Mouse (Mus musculus) kidney, postnatal 10 days (tissue): ENCODE measurements around the gene Rufy4.

Experiments used
- DNase-seq: peaks from one replicate; pipeline ENCODE4 v3.0.0; 2021; ENCODE audit warnings: mixed read lengths

Gene Rufy4

DNA sequence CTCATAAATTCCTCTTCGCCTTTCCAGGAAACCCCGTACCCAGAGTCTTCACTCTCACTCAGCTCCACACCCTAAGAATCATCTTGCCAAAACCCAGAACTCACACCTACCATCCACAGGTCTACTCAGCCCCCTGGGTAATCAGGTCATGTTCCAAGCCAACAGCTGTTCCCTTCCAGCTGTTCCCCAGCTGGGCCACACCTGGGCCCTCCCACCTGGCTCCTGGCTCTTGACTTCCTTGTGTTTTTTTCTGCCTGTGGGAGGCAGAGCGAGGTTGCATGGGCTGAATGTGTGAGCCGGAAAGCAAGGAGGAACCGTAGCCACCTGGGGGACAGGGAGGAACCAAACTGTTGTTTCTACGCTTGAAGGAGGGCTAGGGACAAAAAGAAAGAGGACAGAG, 19.1 kb upstream of the Rufy4 start:
- no peak for DNase-seq

DNA sequence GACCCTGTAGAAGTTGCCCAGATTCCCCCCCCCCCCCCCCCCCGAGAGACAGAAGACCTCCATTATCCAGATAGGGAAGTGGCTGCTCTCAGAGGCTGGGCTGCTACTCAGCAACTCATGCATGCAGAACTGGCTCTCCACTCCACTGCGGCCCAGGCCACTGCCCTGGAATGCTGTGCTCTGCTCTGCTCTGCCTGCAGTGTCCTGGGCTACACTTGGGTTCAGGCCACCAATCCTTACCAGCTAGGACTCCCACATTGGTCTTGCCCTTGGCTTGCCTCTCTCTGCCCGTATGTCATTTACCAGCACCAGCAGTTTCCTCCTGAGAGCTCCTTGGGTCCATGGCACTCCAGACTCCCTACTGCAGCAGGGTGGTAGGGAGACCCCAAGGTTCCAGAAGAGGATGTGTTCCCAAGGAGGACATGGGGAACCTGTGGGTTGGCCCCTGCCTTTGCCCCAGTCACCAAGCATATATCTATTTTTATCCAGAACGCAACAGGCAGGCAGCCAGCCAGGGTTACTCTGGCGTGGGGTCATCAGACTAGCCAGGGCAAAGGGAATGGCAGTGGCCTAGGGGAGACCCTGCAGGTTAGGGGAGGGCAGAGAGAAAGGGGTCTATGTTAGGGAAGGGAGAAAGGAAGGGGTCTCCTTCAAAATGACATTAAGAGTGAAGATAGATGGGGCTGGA, 17.3 kb upstream of the Rufy4 start:
- DNase-seq: no peak

DNA sequence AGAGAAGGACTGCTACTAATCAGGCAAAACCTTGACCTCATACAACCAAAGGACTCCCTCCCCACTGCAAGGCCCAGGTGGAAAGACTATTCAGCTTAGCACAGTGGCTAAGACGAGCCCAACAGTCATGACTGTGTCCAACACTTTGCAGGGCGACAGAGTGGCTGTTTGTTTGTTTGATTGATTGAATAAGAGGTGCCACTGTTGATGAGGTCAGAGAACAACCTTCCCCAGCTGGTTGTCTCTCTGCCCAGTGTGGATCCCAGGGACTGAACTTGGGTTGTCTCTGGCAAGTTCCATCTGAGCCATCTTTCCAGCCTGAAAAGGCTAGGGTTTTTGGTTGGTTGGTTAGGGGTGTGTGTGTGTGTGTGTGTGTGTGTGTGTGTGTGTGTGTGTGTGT, 15.7 kb upstream of the Rufy4 start:
- no peak for DNase-seq

DNA sequence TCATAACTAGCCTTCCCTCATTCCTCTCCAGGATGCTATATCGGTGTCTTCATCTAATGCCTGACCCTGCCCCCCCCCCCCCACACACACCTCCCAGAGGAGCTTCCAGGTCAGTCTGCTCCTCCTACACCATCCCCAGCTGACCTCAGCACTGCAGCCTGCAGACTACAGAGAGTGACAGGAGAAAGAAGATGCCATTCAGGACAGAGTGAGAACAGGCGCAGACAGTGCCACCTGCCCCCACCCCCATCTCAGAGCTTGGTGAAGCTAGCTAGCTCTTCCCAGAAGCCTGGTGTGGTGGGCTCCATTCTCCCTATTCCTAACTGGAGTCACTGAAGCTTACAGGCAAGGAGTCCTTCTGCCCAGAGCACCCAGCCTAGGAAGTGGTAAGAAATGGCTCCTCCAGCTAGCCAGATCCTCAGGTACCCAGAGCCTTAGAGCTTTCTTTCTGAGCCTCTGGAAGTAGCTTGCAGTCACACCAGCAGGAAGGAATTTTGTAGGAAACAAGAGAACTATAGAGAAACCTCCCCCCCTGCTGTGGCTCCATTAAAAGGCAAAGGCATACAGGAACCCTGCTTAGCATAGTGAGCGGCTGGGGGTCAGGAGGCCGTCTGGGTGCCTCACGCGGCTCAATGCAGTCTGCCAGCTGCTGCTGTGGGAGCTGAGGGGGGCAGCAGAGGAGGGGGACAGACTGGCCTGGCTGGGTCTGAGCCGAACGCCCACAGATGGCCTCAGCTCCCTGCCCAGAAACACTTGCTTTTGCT, 14.2 kb upstream of the Rufy4 start:
- peak; percentile 63 for DNase-seq

DNA sequence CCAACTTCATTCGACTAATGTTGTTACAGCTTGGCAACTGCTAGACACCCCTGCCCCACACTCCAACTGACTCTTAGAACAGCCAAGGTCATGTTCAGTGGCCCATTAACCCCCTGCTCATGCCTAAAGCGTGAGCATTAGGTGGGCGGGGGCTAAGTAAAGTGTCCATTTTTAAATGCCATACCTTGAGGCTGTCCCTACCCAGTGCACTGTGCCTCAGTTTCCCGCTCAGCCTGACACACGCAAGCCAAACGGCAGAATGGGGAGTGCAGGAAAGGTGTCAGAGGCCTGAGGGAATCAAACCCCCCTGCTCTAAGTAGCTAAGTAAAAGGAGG, 13.7 kb upstream of the Rufy4 start:
- no peak for DNase-seq

- no peak for DNase-seq
These were observed 12.3 kb upstream of the Rufy4 start for GRCm38 (mm10) chr1:74113071-74113470.

DNA sequence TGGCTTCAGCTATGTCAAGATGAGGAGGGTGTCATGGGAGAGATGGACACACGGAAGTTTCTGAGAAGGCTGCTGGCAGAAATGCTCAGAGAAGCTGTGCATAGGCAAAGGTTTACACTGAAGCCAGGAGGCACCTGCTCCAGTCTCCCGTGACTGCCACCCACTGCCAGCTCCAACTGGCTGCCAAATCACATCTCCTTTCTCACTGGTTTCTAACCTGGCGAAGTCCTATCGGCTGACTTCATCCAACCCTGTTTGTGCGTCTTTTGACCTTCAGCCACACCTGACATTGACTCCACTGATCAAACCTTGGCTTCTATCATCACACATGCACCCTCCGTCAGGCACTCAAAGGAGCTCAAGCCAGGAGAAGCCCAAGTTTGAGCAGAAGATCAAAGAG, 7.5 kb upstream of the Rufy4 start:
- DNase-seq: no peak

- peak; percentile 51 for DNase-seq
These were observed 6.2 kb upstream of the Rufy4 start for GRCm38 (mm10) chr1:74119115-74119514.

- no peak for DNase-seq
These were observed 4.2 kb upstream of the Rufy4 start for GRCm38 (mm10) chr1:74121138-74121537.

GRCm38 (mm10) chr1:74121821-74122576, 3.3 kb upstream of the Rufy4 start:
- DNase-seq: peak; percentile 86

GRCm38 (mm10) chr1:74123215-74123614, 2.1 kb upstream of the Rufy4 start:
- peak; percentile 30 for DNase-seq

GRCm38 (mm10) chr1:74124021-74124981, 1.0 kb upstream of the Rufy4 start, which contains the start of gene Tns1:
Gene Tns1 (minus strand): TSS chr1:74124449.
- DNase-seq: peak; percentile 82

DNA sequence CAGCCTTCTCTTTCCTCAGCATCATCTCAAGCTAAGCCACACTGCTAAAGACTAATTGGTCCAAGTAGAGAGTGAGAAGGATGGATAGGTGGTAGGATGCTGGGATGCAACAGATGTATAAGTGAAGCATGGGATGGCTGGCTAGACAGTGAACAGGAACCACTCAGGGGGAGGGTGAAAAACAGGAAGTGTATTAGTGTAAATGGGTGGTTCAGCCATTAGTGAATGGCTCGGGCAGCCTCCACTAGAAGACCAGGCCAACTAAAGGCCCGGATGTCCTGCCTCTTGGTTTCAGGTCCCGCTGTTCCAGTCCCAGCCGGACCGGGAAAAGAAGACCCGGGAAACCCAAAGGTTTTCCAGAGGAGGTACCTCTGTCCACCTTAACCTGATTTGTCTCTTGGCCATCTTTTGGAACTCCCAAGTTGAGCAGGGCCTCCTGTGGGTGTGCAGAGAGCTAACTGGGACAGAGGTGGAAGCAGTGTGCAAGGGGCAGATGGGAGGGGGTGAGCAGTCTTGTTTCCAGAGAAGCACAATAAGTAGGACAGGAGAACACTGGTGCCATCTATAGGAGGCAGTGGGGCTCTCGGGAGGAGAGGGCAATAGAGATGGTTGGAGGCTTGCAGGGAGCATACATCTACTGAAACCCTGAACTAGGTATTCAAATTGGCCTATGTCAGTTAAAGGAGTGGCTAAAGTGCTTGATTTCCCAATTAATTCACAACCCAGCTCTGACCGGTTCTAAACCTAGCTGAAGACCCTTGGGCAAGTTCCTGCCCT, 5.7 kb downstream of the Rufy4 start:
- DNase-seq: no peak

DNA sequence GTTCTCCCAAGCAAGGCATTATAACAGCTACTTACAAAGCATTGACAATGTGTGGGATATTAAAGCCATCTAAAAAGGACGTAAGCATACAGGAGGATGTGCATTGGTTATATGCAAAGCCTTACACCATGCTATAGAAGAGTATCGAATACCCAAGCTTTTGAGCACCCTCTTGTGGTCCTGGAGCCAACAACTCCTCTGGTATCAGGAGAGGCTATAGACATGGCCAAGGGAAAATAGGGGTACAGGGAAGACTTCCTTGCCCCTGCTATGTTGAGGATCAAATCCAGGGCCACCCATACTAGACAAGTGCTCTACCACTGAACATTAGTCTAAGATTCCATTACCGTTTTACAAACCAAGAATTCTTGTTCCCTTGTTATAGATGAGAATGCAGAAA, 6.7 kb downstream of the Rufy4 start:
- DNase-seq: no peak

- no peak for DNase-seq
These were observed 8.6 kb downstream of the Rufy4 start for GRCm38 (mm10) chr1:74133954-74134353.

- no peak for DNase-seq
These were observed 10.1 kb downstream of the Rufy4 start for GRCm38 (mm10) chr1:74135326-74135950.

- DNase-seq: no peak
These were observed 14.1 kb downstream of the Rufy4 start for GRCm38 (mm10) chr1:74139415-74139814.

- no peak for DNase-seq
These were observed 16.4 kb downstream of the Rufy4 start for GRCm38 (mm10) chr1:74141781-74142180.

DNA sequence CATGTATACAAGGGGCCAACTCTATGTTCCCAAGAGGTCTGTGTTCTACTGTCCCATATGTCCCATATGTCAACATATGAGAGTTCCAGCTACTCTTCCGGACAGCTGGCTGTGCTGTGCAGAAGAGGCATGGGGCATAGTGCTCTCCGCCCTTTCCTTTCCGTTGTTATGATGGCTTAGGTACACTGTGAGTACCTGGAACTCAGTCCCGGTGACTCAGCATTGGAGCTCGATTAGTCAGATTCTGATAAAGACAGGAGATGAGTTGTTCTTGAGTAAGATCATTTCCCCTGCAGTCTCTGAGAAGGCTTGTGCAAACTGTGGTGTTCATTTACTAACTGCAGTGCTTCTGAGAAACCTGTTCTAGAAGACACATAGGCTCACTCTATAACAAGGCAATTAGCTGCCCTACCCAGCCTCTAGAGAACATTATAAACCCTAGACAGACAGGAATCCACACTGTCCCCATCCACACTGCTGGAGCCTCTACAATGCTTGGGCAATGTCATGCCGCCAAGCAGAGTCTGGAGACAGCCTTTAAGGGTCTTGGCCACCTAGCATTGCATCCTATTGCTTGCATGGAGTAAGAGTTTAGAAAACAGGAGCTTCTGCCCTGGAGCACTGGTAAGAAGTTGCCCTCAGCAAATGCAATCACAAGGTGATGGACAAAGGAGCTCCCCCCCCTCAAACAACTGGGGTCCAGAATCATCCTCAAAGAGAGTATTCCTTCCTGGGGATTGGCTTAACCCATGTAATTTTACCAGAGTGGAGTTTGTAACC, 24.0 kb downstream of the Rufy4 start:
- DNase-seq: no peak

GRCm38 (mm10) chr1:74150101-74150500, 24.8 kb downstream of the Rufy4 start:
- DNase-seq: no peak

DNA sequence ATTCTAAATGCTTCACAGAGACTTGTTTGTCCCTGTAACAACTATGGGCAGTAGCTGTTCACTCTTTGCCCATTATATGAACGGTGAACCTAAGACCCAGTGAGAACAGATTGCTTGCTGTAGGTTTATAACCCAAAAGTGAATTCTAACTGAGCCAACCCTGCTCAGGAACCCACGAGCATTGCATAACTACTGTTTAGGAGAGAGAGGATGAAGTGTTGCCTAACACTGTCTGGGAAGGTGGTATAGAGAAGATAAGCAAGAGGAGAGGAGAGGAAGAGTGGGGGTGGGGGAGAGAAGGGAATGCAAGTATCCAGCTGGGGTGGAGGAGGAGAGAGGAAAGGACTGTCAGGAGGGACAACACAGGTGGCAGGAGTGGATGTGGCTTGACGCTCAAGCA, 25.8 kb downstream of the Rufy4 start:
- DNase-seq: no peak
